Comparison of ENCODE assay signal across 25 mouse cellular contexts in the genomic region with DNA sequence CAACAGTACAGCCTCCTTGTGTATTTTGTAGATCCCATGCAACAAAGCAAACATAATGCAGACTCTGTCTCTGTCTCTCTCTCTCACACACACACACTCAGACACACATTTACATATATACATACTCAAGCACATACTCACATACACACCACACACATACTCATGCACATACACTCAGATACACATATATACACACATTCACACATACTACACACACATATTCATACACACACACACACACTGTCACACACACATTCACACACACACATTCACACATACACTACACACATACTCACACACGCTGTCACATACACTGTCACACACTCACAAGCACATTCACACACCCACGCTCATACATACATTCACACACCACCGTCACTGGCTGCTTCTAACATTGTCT. TPM values are rescaled to one million over a fixed set of nuclear protein-coding genes. Genes with fewer than 3 reads are reported as not detected.
"Had no signal": no experiment of that assay in that cellular context is flagged by ENCODE, and none has a peak within 500 bp of the region (broad histone marks: within the 10 kb centered on the region; RNA-seq: fewer than 3 reads in every experiment).

No protein-coding gene starts in this region.

- H3K9me3 ChIP-seq: liver, embryonic 15.5 days; lung, embryonic 15.5 days; midbrain, embryonic 13.5 days; midbrain, embryonic 15.5 days; neural tube, embryonic 12.5 days had no signal

- ATAC-seq: liver, postnatal 0 days; lung, postnatal 0 days; midbrain, embryonic 13.5 days; midbrain, embryonic 15.5 days had no signal

- H3K36me3 ChIP-seq: liver, embryonic 15.5 days; lung, embryonic 15.5 days; midbrain, embryonic 13.5 days; midbrain, embryonic 15.5 days; neural tube, embryonic 12.5 days had no signal

- H3K27ac ChIP-seq: liver, embryonic 15.5 days; lung, embryonic 15.5 days; macrophage; midbrain, embryonic 13.5 days; midbrain, embryonic 15.5 days; neural tube, embryonic 12.5 days had no signal

- H3K27me3 ChIP-seq: liver, embryonic 15.5 days; lung, embryonic 15.5 days; midbrain, embryonic 13.5 days; midbrain, embryonic 15.5 days; neural tube, embryonic 12.5 days had no signal

- DNase-seq: liver, postnatal 0 days; lung, adult 2 months; lung, postnatal 14 days; lung, postnatal 36 days; right cerebral cortex, postnatal 14 days; thymus, adult 18-20 months; thymus, postnatal 14 days; thymus, postnatal 36 days had no signal

- H3K4me2 ChIP-seq: liver, embryonic 15.5 days; lung, embryonic 15.5 days; midbrain, embryonic 11.5 days; midbrain, embryonic 13.5 days; midbrain, embryonic 15.5 days; neural tube, embryonic 12.5 days had no signal

- H3K4me3 ChIP-seq: liver, embryonic 15.5 days; lung, embryonic 15.5 days; midbrain, embryonic 13.5 days; midbrain, embryonic 15.5 days; neural tube, embryonic 12.5 days had no signal

- H3K9ac ChIP-seq: liver, embryonic 15.5 days; liver, postnatal 0 days; lung, embryonic 15.5 days; midbrain, embryonic 13.5 days; midbrain, embryonic 15.5 days; neural tube, embryonic 12.5 days had no signal

RNA-seq across cellular contexts. Expression of a gene that starts 12.9 kb away (rescaled TPM):
- total RNA-seq: megakaryocyte progenitor cell, adult 5-6 weeks; midbrain, postnatal 0 days; neutrophil, adult 5-6 weeks had no signal
- polyA plus RNA-seq: lung, embryonic 15.5 days; macrophage; midbrain, embryonic 11.5 days; midbrain, embryonic 13.5 days; midbrain, embryonic 15.5 days; midbrain, postnatal 0 days; neural tube, embryonic 12.5 days; neural tube, embryonic 14.5 days; spleen, adult 2 months; stomach, embryonic 14.5 days had no signal

RNA-seq across cellular contexts. Expression of a gene that starts 32.3 kb away (rescaled TPM):
- total RNA-seq: megakaryocyte progenitor cell, adult 5-6 weeks; midbrain, postnatal 0 days; monocyte, adult 5-6 weeks; neutrophil, adult 5-6 weeks had no signal
- polyA plus RNA-seq: macrophage; midbrain, embryonic 13.5 days; midbrain, embryonic 15.5 days; neural tube, embryonic 12.5 days; neural tube, embryonic 14.5 days; spleen, adult 2 months; stomach, embryonic 14.5 days had no signal

RNA-seq across cellular contexts. Expression of a gene that starts 48.6 kb away (rescaled TPM):
- total RNA-seq: megakaryocyte progenitor cell, adult 5-6 weeks; midbrain, postnatal 0 days had no signal
- polyA plus RNA-seq: liver, embryonic 15.5 days; liver, postnatal 0 days; lung, adult 2 months; lung, postnatal 0 days; macrophage; midbrain, embryonic 11.5 days; midbrain, embryonic 13.5 days; midbrain, embryonic 15.5 days; midbrain, postnatal 0 days; neural tube, embryonic 12.5 days; neural tube, embryonic 14.5 days; spleen, adult 2 months; stomach, embryonic 14.5 days; stomach, embryonic 16.5 days; thymus, postnatal 0 days had no signal
